Mouse (Mus musculus) ES-E14 (cell line): ENCODE data around the gene Cry2. TPM values are rescaled to one million over a fixed set of nuclear protein-coding genes. Genes with fewer than 3 reads are reported as not detected.
A peak's percentile ranks its signal among the peaks of the same experiment; 100 is the strongest.

Source experiments
- DNase-seq: peaks from one replicate; pipeline ENCODE4 v3.0.0-alpha.2; 2013; ENCODE audit warnings: low read depth, low spot score
- H3K27ac ChIP-seq: 2 replicates; pipeline ENCODE4 v1.5.1; 2012; ENCODE audit warnings: low read depth, mild to moderate bottlenecking, low read length, moderate library complexity, mixed read lengths; ENCODE audit not compliant: poor library complexity, insufficient read depth, severe bottlenecking
- H3K36me3 ChIP-seq: 2 replicates; pipeline ENCODE4 v1.6.1; 2012; ENCODE audit warnings: mild to moderate bottlenecking, low read length, moderate library complexity, mixed read lengths; ENCODE audit not compliant: control insufficient read depth, poor library complexity, insufficient read depth, severe bottlenecking
- H3K4me1 ChIP-seq, 2 experiments: fragments of 150-350 bp in 1 of 2; sonication (generic) in 1 of 2; 2 replicates each; pipeline ENCODE4 v1.6.1; 2012; ENCODE audit warnings: low read length in 2 of 2, mild to moderate bottlenecking in 1 of 2, mixed read lengths in 1 of 2; ENCODE audit not compliant: control insufficient read depth in 2 of 2, insufficient read depth in 2 of 2, poor library complexity in 1 of 2
- H3K4me3 ChIP-seq, 2 experiments: fragments of 150-350 bp in 1 of 2; sonication (generic) in 1 of 2; 2 replicates each; pipeline ENCODE4 v1.5.1; 2012; ENCODE audit warnings: low read length in 2 of 2, low read depth in 1 of 2, mild to moderate bottlenecking in 1 of 2, mixed read lengths in 1 of 2; ENCODE audit not compliant: insufficient read depth in 1 of 2, poor library complexity in 1 of 2, severe bottlenecking in 1 of 2
- H3K9ac ChIP-seq: 2 replicates; pipeline ENCODE4 v1.6.1; 2012; ENCODE audit warnings: low read depth, mild to moderate bottlenecking, low read length, mixed read lengths; ENCODE audit not compliant: poor library complexity, insufficient read depth, severe bottlenecking
- H3K9me3 ChIP-seq: fragments of 150-350 bp; sonication (generic); 2 replicates; pipeline ENCODE4 v1.6.1; 2012; ENCODE audit warnings: low read depth, mild to moderate bottlenecking, low read length; ENCODE audit not compliant: control insufficient read depth, insufficient read depth
- CHD2 ChIP-seq: IDR thresholded peaks from 2 replicates; pipeline ENCODE4 v1.6.1; 2014; ENCODE audit warnings: mild to moderate bottlenecking, low read depth, low read length, inconsistent platforms
- HCFC1 ChIP-seq: IDR thresholded peaks from 2 replicates; pipeline ENCODE4 v1.6.1; 2012; ENCODE audit warnings: low read length, inconsistent platforms, borderline replicate concordance; ENCODE audit not compliant: insufficient read depth
- MAFK ChIP-seq: IDR thresholded peaks from 2 replicates; pipeline ENCODE4 v1.6.1; 2014; ENCODE audit warnings: mild to moderate bottlenecking, low read depth, low read length, inconsistent platforms; ENCODE audit not compliant: insufficient read depth
- ZC3H11A ChIP-seq: IDR thresholded peaks from 2 replicates; pipeline ENCODE4 v1.6.1; 2012; ENCODE audit warnings: low read depth, mild to moderate bottlenecking, inconsistent platforms, low read length, borderline replicate concordance
- ZNF384 ChIP-seq: IDR thresholded peaks from 2 replicates; pipeline ENCODE4 v1.6.1; 2012; ENCODE audit warnings: low read depth, low read length, inconsistent platforms
- in situ Hi-C, 2 experiments: fragments of 600-800 bp; cut with MboI; formaldehyde crosslinking; loops; one replicate each; pipeline ENCODE4 v1.15.1; 2025; ENCODE audit warnings: low sequenced_read_pairs in 2 of 2, inconsistent platforms in 1 of 2; ENCODE audit not compliant: unreplicated experiment in 2 of 2
- total RNA-seq: library from RNA; depleted of rRNA; stranded (reverse); fragments of 300-350 nt; gene quantifications from 2 replicates; pipeline ENCODE4 v1.2.3, GENCODE M21; 2012; rRNA removed

Cry2 gene
- 11.7 and 19.3 TPM in 2 replicates for total RNA-seq

GRCm38 (mm10) chr2:92433578-92434374, at the start of gene Cry2:
Gene Cry2, minus strand, starts transcription at chr2:92434043.
- Histone ChIP-seq H3K9me3 (no peaks in the 10 kb centered on the region), H3K4me3 (peak within 1 kb of the TSS; percentile 90 to 98), H3K9ac (peak within 1 kb of the TSS; percentile 94), H3K27ac (no peak within 1 kb of the TSS), H3K4me1 (peaks cover 11 to 17% of the 10 kb centered on the region in 2 experiments), H3K36me3 (no peaks in the 10 kb centered on the region)
- TF ChIP-seq MAFK, result 0 out of 2 replicates have a peak, but pooled peaks have one; percentile 12
- no peak for TF ChIP-seq ZC3H11A
- peak; percentile 97 for TF ChIP-seq CHD2
- in situ Hi-C loops, result loop anchor here in 1 of 2 experiments (10.0 kb wide), 1 partner anchor 469 kb away; no protein-coding TSS in a partner anchor
- DNase-seq, result peak; percentile 98

- H3K9ac ChIP-seq, result no peak overlapping the region
- no peaks in the 10 kb centered on the region for H3K9me3 ChIP-seq
- no peaks in the 10 kb centered on the region for H3K36me3 ChIP-seq
- TF ChIP-seq MAFK, result no peak
- H3K27ac ChIP-seq, result no peak overlapping the region
- 0 out of 4 replicates have a peak, but pooled peaks cover 0 to 5% of the 10 kb centered on the region in 2 experiments for H3K4me1 ChIP-seq
- H3K4me3 ChIP-seq, result no peak overlapping the region
- in situ Hi-C loops, result loop anchor here in 1 of 2 experiments (25.0 kb wide), 1 partner anchor 329 kb away; no protein-coding TSS in a partner anchor
- DNase-seq, result no peak
Measured at GRCm38 (mm10) chr2:92483505-92483904, 49.7 kb upstream of the Cry2 start.

GRCm38 (mm10) chr2:92482551-92482950, 48.7 kb upstream of the Cry2 start:
- no peak for TF ChIP-seq MAFK
- no peak for TF ChIP-seq CHD2
- no peak for TF ChIP-seq ZNF384
- TF ChIP-seq ZC3H11A, result no peak
- no peak for TF ChIP-seq HCFC1
- Histone ChIP-seq H3K27ac (no peak overlapping the region), H3K4me3 (no peak overlapping the region), H3K4me1 (0 out of 4 replicates have a peak, but pooled peaks cover 0 to 5% of the 10 kb centered on the region in 2 experiments), H3K9me3 (no peaks in the 10 kb centered on the region), H3K9ac (no peak overlapping the region), H3K36me3 (no peaks in the 10 kb centered on the region)
- in situ Hi-C loops, result loop anchor here in 1 of 2 experiments (25.0 kb wide), 1 partner anchor 330 kb away; no protein-coding TSS in a partner anchor
- no peak for DNase-seq

GRCm38 (mm10) chr2:92478313-92478688, 44.5 kb upstream of the Cry2 start:
- H3K4me3 ChIP-seq, result no peak overlapping the region
- H3K36me3 ChIP-seq, result no peaks in the 10 kb centered on the region
- no peaks in the 10 kb centered on the region for H3K9me3 ChIP-seq
- H3K27ac ChIP-seq, result no peak overlapping the region
- TF ChIP-seq MAFK (no peak), HCFC1 (no peak), ZNF384 (no peak), CHD2 (no peak), ZC3H11A (no peak)
- H3K4me1 ChIP-seq, result peaks cover 0 to 2% of the 10 kb centered on the region in 2 experiments; a peak in 1 of 4 replicates
- no peak for DNase-seq
- no peak overlapping the region for H3K9ac ChIP-seq
- in situ Hi-C loops, result loop anchor here in 1 of 2 experiments (25.0 kb wide), 1 partner anchor 334 kb away; no protein-coding TSS in a partner anchor
